8 mouse cellular contexts compared by ENCODE assay signal in genomic region chr11:120749430-120749829, GRCm38 (mm10). TPM values are rescaled to one million over a fixed set of nuclear protein-coding genes. Genes with fewer than 3 reads are reported as not detected.
DNase-seq lines count a peak whose midpoint lies in the region; ATAC-seq and TF ChIP-seq lines count a peak whose summit lies in the region.

No protein-coding gene starts in this region.

- no peak overlapping the region for H3K9ac ChIP-seq in stomach, postnatal 0 days (ENCODE audit: low read length)

- no peak for TF ChIP-seq EP300 in stomach, postnatal 0 days (optimal IDR thresholded peaks at IDR 0.05)

- no peaks in the 10 kb centered on the region for H3K27me3 ChIP-seq in thymus, adult 2 months (ENCODE audit: control insufficient read depth, insufficient read depth, low read length)
- no peaks in the 10 kb centered on the region for H3K27me3 ChIP-seq in stomach, postnatal 0 days (ENCODE audit: control insufficient read depth, insufficient read depth, low read length)

- peak; percentile 15 to 39 for DNase-seq in cerebellum, postnatal 25 days
- no peak for DNase-seq in cerebellum, adult 8-10 months
- DNase-seq in thymus, adult 2 months: peak; percentile 40
- no peak for DNase-seq in thymus, adult 18-20 months
- DNase-seq in kidney, postnatal 4 days: peak; percentile 35 to 49
- DNase-seq in stomach, postnatal 0 days (ENCODE audit: low spot score): no peak
- DNase-seq in layer of hippocampus, adult 8-10 months (ENCODE audit: low spot score in 2 of 2): no peak
- DNase-seq in cerebellum, adult 11-12 months: no peak

- no peaks in the 10 kb centered on the region for H3K4me1 ChIP-seq in thymus, adult 2 months (replicated peaks; ENCODE audit: control insufficient read depth, insufficient read depth, low read length)
- H3K4me1 ChIP-seq in stomach, postnatal 0 days (replicated peaks; ENCODE audit: control insufficient read depth, insufficient read depth): no peaks in the 10 kb centered on the region

- no peaks in the 10 kb centered on the region for H3K36me3 ChIP-seq in thymus, adult 2 months (ENCODE audit: control insufficient read depth, insufficient read depth, low read length)
- no peaks in the 10 kb centered on the region for H3K36me3 ChIP-seq in stomach, postnatal 0 days (ENCODE audit: control insufficient read depth, insufficient read depth, low read length)

- WGBS in thymus, adult 2 months: 71% methylated on average over 8 of the region's 8 CpGs
- WGBS in stomach, postnatal 0 days: 66% methylated on average over 8 of the region's 8 CpGs

- H3K9me3 ChIP-seq in stomach, postnatal 0 days (ENCODE audit: control insufficient read depth, low read length): no peaks in the 10 kb centered on the region

- no peak overlapping the region for H3K4me2 ChIP-seq in stomach, postnatal 0 days (replicated peaks; ENCODE audit: low read depth)

- no peak overlapping the region for H3K4me3 ChIP-seq in thymus, adult 2 months (ENCODE audit: control insufficient read depth, insufficient read depth, low read length)
- no peak overlapping the region for H3K4me3 ChIP-seq in stomach, postnatal 0 days (ENCODE audit: low read depth, low read length)

- TF ChIP-seq CTCF in thymus, adult 2 months (IDR thresholded peaks at IDR 0.05; ENCODE audit: borderline replicate concordance, control insufficient read depth, extremely low read depth, insufficient read depth, low read length, poor library complexity): peak; percentile 55; the same call in 1 of the 2 replicates
- TF ChIP-seq CTCF in stomach, postnatal 0 days (IDR thresholded peaks at IDR 0.05; ENCODE audit: low read depth): peak; percentile 66

- TF ChIP-seq POLR2A in thymus, adult 2 months (IDR thresholded peaks at IDR 0.05; ENCODE audit: control insufficient read depth, extremely low read depth, insufficient read depth, low read length, poor library complexity): no peak

- H3K27ac ChIP-seq in thymus, adult 2 months (ENCODE audit: control insufficient read depth, insufficient read depth, low read length): no peak overlapping the region
- no peak overlapping the region for H3K27ac ChIP-seq in stomach, postnatal 0 days (replicated peaks)

- no peak for ATAC-seq in stomach, postnatal 0 days (ENCODE audit: low FRiP score, low TSS enrichment)

RNA-seq across cellular contexts. Expression of gene Hmga1b, which starts 13.2 kb away (rescaled TPM):
- polyA plus RNA-seq in thymus, adult 2 months (2012; rRNA removed): 3.3 and 4.5 TPM in 2 replicates
- 3.0 and 3.1 TPM in 2 replicates for polyA plus RNA-seq in stomach, postnatal 0 days (2015; fragmentation: Nextera tagmentation; extraction: Ambion mirVana)
- 10 to 100 TPM; 16.7 to 32.0 (median 24.2) TPM for total RNA-seq in layer of hippocampus, adult 8-10 months (2022)

RNA-seq across cellular contexts. Expression of gene Cbr2, which starts 17.5 kb away (rescaled TPM):
- polyA plus RNA-seq in thymus, adult 2 months (2012; rRNA removed): 426 and 617 TPM in 2 replicates
- 129 and 160 TPM in 2 replicates for polyA plus RNA-seq in stomach, postnatal 0 days (2015; fragmentation: Nextera tagmentation; extraction: Ambion mirVana)
- 1 to 10 TPM; 1.6 to 3.7 (median 2.5) TPM for total RNA-seq in layer of hippocampus, adult 8-10 months (2022)

RNA-seq across cellular contexts. Expression of gene Dcxr, which starts 22.3 kb away (rescaled TPM):
- polyA plus RNA-seq in thymus, adult 2 months (2012; rRNA removed): 78.4 and 126 TPM in 2 replicates
- polyA plus RNA-seq in stomach, postnatal 0 days (2015; fragmentation: Nextera tagmentation; extraction: Ambion mirVana): 56.3 and 58.4 TPM in 2 replicates
- total RNA-seq in layer of hippocampus, adult 8-10 months (2022): 10 to 100 TPM in 3 of 4 experiments, 1 to 10 TPM in 1; 8.7 to 21.6 (median 14.5) TPM

RNA-seq across cellular contexts. Expression of gene Rac3, which starts 28.2 kb away (rescaled TPM):
- 22.8 and 26.3 TPM in 2 replicates for polyA plus RNA-seq in thymus, adult 2 months (2012; rRNA removed)
- 21.9 and 22.1 TPM in 2 replicates for polyA plus RNA-seq in stomach, postnatal 0 days (2015; fragmentation: Nextera tagmentation; extraction: Ambion mirVana)
- total RNA-seq in layer of hippocampus, adult 8-10 months (2022): 10 to 100 TPM; 33.5 to 43.1 (median 37.5) TPM

RNA-seq across cellular contexts. Expression of gene Rfng, which starts 34.6 kb away (rescaled TPM):
- 87.4 and 102 TPM in 2 replicates for polyA plus RNA-seq in thymus, adult 2 months (2012; rRNA removed)
- polyA plus RNA-seq in stomach, postnatal 0 days (2015; fragmentation: Nextera tagmentation; extraction: Ambion mirVana): 18.1 and 23.2 TPM in 2 replicates
- 10 to 100 TPM; 55.7 to 63.5 (median 61.8) TPM for total RNA-seq in layer of hippocampus, adult 8-10 months (2022)

Comparison
In these comparisons a context has a peak if more than half of its experiments do, and no peak if none do; other contexts are left out.
1. DNase-seq: peak in cerebellum, postnatal 25 days (2 of 2), thymus, adult 2 months (single experiment) and kidney, postnatal 4 days (2 of 2); none in cerebellum, adult 8-10 months (single experiment), thymus, adult 18-20 months (0 of 2), stomach, postnatal 0 days (single experiment), layer of hippocampus, adult 8-10 months (0 of 2) and cerebellum, adult 11-12 months (single experiment).